Mouse (Mus musculus): Measurements from ENCODE around the gene Fyb2. TPM values are rescaled to one million over a fixed set of nuclear protein-coding genes. Genes with fewer than 3 reads are reported as not detected.

Gene Fyb2
- total RNA-seq, 2 experiments from 2014 or later: 2.6 to 2.8 TPM

- DNase-seq (ENCODE audit: extremely low spot score in 1 of 2, low spot score in 1 of 2): no peak
These were observed 22.2 kb downstream of the Fyb2 start for GRCm38 (mm10) chr4:104935436-104935835.

DNA sequence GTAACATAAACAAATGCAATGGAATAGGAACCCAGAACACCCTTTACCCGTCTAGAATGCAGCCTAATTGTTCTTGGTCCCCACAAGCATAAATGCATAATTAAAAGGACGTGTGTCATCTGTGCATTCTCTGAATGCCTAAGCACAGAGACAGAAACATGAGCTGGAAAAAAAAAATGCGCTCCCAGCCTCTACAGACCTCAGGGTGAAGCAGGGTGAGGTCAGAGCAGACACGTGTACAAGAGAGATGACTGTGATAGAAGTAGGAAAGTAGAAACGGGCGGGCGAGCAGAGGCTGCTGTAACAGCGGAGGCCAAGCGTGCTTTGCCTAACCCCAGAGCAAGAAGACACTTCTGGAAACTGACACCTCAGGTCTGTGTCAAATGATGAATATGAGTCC, 22.8 kb downstream of the Fyb2 start:
- no peak for DNase-seq (ENCODE audit: extremely low spot score in 1 of 2, low spot score in 1 of 2)

DNA sequence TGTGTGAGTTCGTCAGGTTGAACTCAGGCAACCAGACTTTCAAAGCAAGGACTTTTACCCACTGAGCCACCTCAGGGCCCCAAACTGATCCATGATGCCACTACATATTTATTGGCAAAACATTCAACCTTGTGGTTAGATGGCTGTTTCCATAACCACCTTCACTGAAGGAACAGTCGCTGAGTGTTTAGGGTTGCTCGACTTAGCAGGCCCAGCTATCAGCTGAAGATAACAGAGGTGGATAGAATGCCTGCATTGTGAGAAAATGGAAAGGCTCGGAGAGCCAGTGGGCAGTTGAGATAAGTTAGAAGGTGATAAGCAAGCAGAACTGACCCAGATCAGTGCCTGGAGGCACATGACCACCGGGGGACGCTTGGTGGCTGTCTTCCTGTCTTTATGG, 26.3 kb downstream of the Fyb2 start:
- no peak for DNase-seq (ENCODE audit: extremely low spot score in 1 of 2, low spot score in 1 of 2)

GRCm38 (mm10) chr4:104941895-104942294, 28.6 kb downstream of the Fyb2 start:
- no peak for DNase-seq (ENCODE audit: extremely low spot score in 1 of 2, low spot score in 1 of 2)

- DNase-seq (ENCODE audit: extremely low spot score in 1 of 2, low spot score in 1 of 2): no peak
These were observed 31.2 kb downstream of the Fyb2 start for GRCm38 (mm10) chr4:104944482-104944881.

DNA sequence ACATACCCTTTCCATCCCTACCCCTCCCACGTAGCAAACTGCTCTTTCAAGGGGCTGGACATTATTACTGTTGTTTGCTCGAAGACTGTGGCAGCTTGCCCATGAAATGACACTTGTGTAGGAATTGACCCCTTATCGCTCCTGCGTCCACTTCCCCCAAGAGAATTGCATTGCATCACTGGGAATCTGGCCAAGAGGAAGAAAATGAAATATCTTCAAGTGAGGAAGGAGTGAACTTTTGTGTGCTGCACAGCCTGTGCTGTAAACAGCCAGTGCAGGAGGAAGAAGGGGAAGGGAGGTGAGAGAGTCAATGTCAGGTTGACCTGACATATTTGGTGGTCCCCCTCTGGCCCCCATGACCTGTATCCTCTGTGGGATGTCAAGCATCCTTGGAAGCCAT, 35.6 kb downstream of the Fyb2 start:
- DNase-seq (ENCODE audit: extremely low spot score in 1 of 2, low spot score in 1 of 2): no peak

DNA sequence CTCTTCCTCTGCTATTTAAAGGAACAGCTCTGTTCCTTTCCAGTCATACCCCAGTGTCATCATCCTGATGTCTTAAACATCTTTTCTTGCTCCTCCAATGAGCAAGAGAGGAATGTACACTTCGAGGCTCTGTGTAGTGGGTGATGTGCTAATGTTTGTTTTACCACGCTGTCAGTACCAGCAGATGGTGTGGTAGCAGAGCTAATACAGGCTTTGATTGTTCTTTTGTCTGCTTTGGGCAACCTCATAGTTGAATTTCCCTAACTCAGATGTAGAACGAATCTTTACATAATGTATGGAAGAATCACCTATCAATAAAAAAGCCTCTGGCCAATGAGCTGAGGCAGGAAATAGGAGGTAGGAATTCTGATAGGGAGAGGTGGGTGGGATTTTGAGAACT, 36.0 kb downstream of the Fyb2 start:
- DNase-seq (ENCODE audit: extremely low spot score in 1 of 2, low spot score in 1 of 2): no peak

- no peak for DNase-seq (ENCODE audit: extremely low spot score in 1 of 2, low spot score in 1 of 2)
These were observed 38.1 kb downstream of the Fyb2 start for GRCm38 (mm10) chr4:104951280-104951878.

- DNase-seq (ENCODE audit: extremely low spot score in 1 of 2, low spot score in 1 of 2): no peak
These were observed 43.4 kb downstream of the Fyb2 start for GRCm38 (mm10) chr4:104956691-104957090.

DNA sequence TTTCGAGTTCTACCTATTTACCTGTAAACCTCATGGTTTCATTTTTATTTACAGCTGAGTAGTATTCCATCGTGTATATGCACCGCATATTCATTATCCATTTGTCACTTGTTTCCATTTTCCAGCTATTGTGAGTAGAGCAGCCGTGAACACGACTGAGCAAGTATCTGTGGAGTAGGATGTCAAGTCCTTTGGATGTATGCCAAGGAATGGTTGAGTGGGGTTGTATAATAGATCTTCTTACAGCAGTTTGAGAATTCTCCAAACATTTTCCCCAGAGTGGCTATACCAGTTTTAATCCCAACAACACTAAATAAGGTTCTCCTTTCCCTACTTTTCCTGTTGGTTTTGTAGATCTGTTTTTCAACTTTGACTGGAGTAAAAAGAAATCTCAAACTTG, 48.2 kb downstream of the Fyb2 start:
- no peak for DNase-seq (ENCODE audit: extremely low spot score in 1 of 2, low spot score in 1 of 2)

GRCm38 (mm10) chr4:104972606-104973005, 59.4 kb downstream of the Fyb2 start:
- DNase-seq (ENCODE audit: extremely low spot score in 1 of 2, low spot score in 1 of 2): no peak

GRCm38 (mm10) chr4:104975162-104975830, 62.0 kb downstream of the Fyb2 start:
- DNase-seq (ENCODE audit: extremely low spot score in 1 of 2, low spot score in 1 of 2): no peak

DNA sequence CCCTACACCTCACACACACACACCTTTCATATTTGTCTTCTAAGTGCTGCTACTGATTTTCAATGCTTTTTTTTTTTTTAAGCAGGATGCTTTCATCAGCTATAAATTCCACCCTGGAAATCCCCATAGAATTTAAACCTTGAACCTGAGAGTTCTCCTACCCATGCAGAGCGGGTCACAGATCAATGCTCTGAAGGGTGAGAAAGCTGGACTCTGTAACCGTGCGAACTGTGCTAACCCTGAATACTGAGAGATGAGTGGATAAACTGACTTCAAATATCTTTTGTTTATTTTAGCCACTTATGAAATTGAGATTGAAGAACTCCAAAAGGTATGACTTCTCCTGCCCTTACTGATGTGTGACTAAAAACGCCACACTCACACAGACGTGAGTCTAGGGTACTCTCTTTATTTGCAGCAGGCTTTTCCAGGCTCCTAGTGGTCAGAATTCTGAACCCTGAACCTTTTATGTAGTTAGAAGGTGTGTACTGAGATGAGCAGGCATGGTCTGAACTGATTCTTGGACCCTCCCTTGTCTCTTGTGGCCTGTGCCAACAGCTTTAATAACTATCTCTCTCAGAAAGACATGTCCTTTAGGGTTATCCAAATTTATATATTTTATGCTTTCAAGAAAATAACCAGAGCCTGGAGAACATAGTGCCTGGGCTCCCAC, 72.8 kb downstream of the Fyb2 start:
- DNase-seq (ENCODE audit: extremely low spot score in 1 of 2, low spot score in 1 of 2): no peak

DNA sequence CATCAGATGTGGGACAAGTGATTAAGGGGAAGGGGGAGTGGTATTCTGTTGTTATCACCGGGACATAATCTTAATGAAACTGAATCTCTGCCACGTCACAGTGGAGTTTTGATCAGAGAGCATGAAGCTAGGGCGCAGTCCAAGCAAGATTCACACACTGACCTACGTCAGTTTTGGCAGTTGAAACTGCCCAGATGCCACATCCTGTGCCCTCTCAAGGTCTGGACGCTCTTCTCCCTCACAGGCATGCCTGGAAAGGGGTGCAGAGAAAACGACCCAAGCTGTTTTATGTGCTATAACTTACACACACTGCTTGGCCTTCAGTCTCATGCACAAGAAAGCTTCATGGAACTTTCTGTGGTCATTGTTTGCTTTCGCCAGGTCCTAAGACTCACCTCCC, 74.4 kb downstream of the Fyb2 start:
- no peak for DNase-seq (ENCODE audit: extremely low spot score in 1 of 2, low spot score in 1 of 2)

DNA sequence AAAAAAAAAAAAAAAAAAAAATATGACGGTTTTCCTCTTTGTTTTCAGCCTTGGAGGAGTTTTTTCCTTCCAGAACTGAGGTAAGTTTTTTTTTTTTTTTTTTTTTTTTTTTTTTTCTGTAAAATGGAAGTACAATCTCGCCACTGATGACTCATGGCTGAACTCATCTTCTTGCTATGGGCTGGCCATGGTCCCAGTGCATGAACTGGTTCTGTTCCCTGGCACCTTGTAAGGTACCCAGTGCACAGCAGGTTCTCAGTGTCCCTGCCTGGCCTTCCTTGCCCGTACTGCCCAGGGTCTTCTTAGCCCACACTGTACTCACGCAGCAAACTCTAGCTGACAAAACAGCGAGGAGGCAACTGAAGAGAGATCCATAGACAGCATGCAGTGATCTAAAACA, 74.8 kb downstream of the Fyb2 start:
- no peak for DNase-seq (ENCODE audit: extremely low spot score in 1 of 2, low spot score in 1 of 2)

DNA sequence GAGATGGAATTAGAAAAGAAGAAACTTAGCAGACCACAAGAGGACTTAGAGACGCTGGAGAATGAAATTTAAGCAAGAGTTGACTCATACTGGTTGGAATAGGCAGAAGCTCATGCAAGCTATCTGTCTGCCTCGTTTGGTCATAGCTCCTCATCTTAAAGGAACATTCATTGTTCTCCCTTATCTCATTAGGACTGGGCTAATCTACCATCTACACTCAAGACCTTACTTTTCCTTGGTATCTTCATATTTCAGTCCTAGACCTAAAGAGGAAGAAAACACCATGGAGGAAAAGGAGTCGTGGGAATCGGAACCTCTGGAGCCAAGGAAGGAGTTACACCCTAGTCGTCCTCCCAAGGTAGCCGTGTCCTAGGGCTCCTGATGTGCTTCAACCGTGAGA, 75.5 kb downstream of the Fyb2 start:
- no peak for DNase-seq (ENCODE audit: extremely low spot score in 1 of 2, low spot score in 1 of 2)

DNA sequence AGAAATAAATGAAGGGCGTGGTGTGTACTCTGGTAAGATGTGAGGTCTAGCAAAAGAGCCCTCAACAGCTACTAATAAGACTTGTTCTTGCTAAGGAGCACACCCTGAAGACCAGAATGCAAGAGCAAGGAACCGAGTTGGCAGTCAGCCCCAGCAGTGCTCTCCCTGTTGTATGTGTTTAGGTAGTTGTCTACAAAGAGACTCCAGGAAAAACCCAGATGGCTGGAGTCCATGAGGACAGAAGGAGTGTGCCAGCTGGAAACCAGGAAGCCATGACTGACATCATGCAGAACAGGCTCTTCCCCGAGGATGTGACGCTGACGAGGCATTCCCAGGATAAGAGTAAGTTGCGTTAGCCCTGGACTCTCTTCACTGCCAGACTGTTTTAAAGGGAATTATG, 76.8 kb downstream of the Fyb2 start:
- DNase-seq (ENCODE audit: extremely low spot score in 1 of 2, low spot score in 1 of 2): peak; percentile 13 to 15

- no peak for DNase-seq (ENCODE audit: extremely low spot score in 1 of 2, low spot score in 1 of 2)
These were observed 77.4 kb downstream of the Fyb2 start for GRCm38 (mm10) chr4:104990686-104991085.

DNA sequence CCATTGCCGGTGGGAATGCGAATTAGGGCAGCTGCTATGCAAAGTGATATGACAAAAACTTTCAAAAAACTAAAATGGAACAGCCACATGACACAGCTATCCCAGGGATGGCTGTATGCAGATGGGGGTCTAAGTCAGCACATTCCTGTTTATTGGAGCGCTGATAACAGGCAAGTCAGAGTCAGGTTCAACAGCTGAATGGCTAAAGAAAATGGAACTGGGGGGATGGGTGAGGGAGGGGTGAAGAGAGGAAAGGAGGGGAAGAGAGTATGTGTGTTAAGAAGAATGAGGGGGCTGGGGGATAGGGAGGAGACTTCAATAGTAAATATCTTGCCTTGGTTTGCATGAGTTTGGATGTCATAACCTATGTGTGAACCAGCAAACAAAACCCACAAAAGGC, 79.0 kb downstream of the Fyb2 start:
- no peak for DNase-seq (ENCODE audit: extremely low spot score in 1 of 2, low spot score in 1 of 2)

GRCm38 (mm10) chr4:104993140-104993874, 80.1 kb downstream of the Fyb2 start:
- no peak for DNase-seq (ENCODE audit: extremely low spot score in 1 of 2, low spot score in 1 of 2)

GRCm38 (mm10) chr4:104999702-105000101, 86.4 kb downstream of the Fyb2 start:
- DNase-seq (ENCODE audit: extremely low spot score in 1 of 2, low spot score in 1 of 2): no peak
